Mouse (Mus musculus): Measurements from ENCODE around the gene Olfr1364. TPM values are rescaled to one million over a fixed set of nuclear protein-coding genes. Genes with fewer than 3 reads are reported as not detected.

The Olfr1364 gene
- polyA plus RNA-seq (2016; fragmentation: Nextera tagmentation; extraction: Ambion mirVana) = not detected in 2 replicates

- DNase-seq (ENCODE audit: low spot score) = no peak
- no peaks in the 10 kb centered on the region for H3K4me1 ChIP-seq
- no peaks in the 10 kb centered on the region for H3K9me3 ChIP-seq
- 89% methylated on average over 2 of the region's 2 CpGs for WGBS
- no peak within 1 kb of the TSS for H3K4me3 ChIP-seq
- H3K27ac ChIP-seq (replicated peaks) = no peak within 1 kb of the TSS
- no peaks in the 10 kb centered on the region for H3K27me3 ChIP-seq (replicated peaks; ENCODE audit: low read depth, poor library complexity, severe bottlenecking)
- H3K36me3 ChIP-seq (replicated peaks) = no peaks in the 10 kb centered on the region
Measured at GRCm38 (mm10) chr13:21581659-21582058, at the start of gene Olfr1364. Gene Olfr1364, minus strand, starts transcription at chr13:21581759.

- no peaks in the 10 kb centered on the region for H3K9me3 ChIP-seq
- DNase-seq (ENCODE audit: low spot score) = no peak
Measured at GRCm38 (mm10) chr13:21613922-21614321, 32.4 kb upstream of the Olfr1364 start, which contains the start of gene Olfr1362. Gene Olfr1362, minus strand, starts transcription at chr13:21614022.

GRCm38 (mm10) chr13:21591618-21592017 lies 10.1 kb upstream of the Olfr1364 start:
- Histone ChIP-seq H3K4me3 (no peak overlapping the region), H3K9me3 (peaks cover 7% of the 10 kb centered on the region; the same call in 1 of the 2 replicates), H3K27ac (replicated peaks) (no peak overlapping the region), H3K27me3 (replicated peaks; ENCODE audit: low read depth, poor library complexity, severe bottlenecking) (no peaks in the 10 kb centered on the region), H3K4me1 (no peaks in the 10 kb centered on the region), H3K36me3 (replicated peaks) (no peaks in the 10 kb centered on the region)
- WGBS = 70% methylated on average over 2 of the region's 2 CpGs
- DNase-seq (ENCODE audit: low spot score) = no peak

More at GRCm38 (mm10) chr13:21613922-21614321, 32.4 kb upstream of the Olfr1364 start, which contains the start of gene Olfr1362:
- Histone ChIP-seq H3K27ac (replicated peaks) (no peak within 1 kb of the TSS), H3K36me3 (replicated peaks) (no peaks in the 10 kb centered on the region), H3K4me1 (no peaks in the 10 kb centered on the region), H3K27me3 (replicated peaks; ENCODE audit: low read depth, poor library complexity, severe bottlenecking) (no peaks in the 10 kb centered on the region), H3K4me3 (no peak within 1 kb of the TSS)

- Histone ChIP-seq H3K27me3 (replicated peaks; ENCODE audit: low read depth, poor library complexity, severe bottlenecking) (no peaks in the 10 kb centered on the region), H3K9me3 (no peaks in the 10 kb centered on the region), H3K36me3 (replicated peaks) (no peaks in the 10 kb centered on the region), H3K27ac (replicated peaks) (no peak within 1 kb of the TSS), H3K4me3 (no peak within 1 kb of the TSS), H3K4me1 (no peaks in the 10 kb centered on the region)
- 49% methylated on average over 1 of the region's 1 CpGs for WGBS
- DNase-seq (ENCODE audit: low spot score) = no peak
Measured at GRCm38 (mm10) chr13:21559793-21560192, 21.8 kb downstream of the Olfr1364 start, which contains the start of gene Olfr1535. Gene Olfr1535, minus strand, starts transcription at chr13:21559893.

GRCm38 (mm10) chr13:21550416-21551110 lies 31.0 kb downstream of the Olfr1364 start:
- Histone ChIP-seq H3K9me3 (no peaks in the 10 kb centered on the region), H3K36me3 (replicated peaks) (no peaks in the 10 kb centered on the region), H3K4me1 (no peaks in the 10 kb centered on the region), H3K27ac (replicated peaks) (no peak overlapping the region), H3K27me3 (replicated peaks; ENCODE audit: low read depth, poor library complexity, severe bottlenecking) (no peaks in the 10 kb centered on the region), H3K4me3 (no peak overlapping the region)
- no peak for DNase-seq (ENCODE audit: low spot score)
- 71% methylated on average over 3 of the region's 3 CpGs for WGBS

- Histone ChIP-seq H3K9me3 (no peaks in the 10 kb centered on the region), H3K27ac (replicated peaks) (no peak overlapping the region), H3K4me1 (no peaks in the 10 kb centered on the region), H3K27me3 (replicated peaks; ENCODE audit: low read depth, poor library complexity, severe bottlenecking) (no peaks in the 10 kb centered on the region), H3K4me3 (no peak overlapping the region), H3K36me3 (replicated peaks) (no peaks in the 10 kb centered on the region)
- DNase-seq (ENCODE audit: low spot score) = no peak
- WGBS = 93% methylated on average over 3 of the region's 3 CpGs
Measured at GRCm38 (mm10) chr13:21549487-21549886, 32.1 kb downstream of the Olfr1364 start.

- no peak for DNase-seq (ENCODE audit: low spot score)
- no peaks in the 10 kb centered on the region for H3K9me3 ChIP-seq
- no peaks in the 10 kb centered on the region for H3K4me1 ChIP-seq
- H3K27ac ChIP-seq (replicated peaks) = no peak within 1 kb of the TSS
- H3K36me3 ChIP-seq (replicated peaks) = no peaks in the 10 kb centered on the region
- H3K4me3 ChIP-seq = no peak within 1 kb of the TSS
- WGBS = 80% methylated on average over 1 of the region's 1 CpGs
- H3K27me3 ChIP-seq (replicated peaks; ENCODE audit: low read depth, poor library complexity, severe bottlenecking) = no peaks in the 10 kb centered on the region
Measured at GRCm38 (mm10) chr13:21542708-21543107, 38.9 kb downstream of the Olfr1364 start, which contains the start of gene Olfr1366. Gene Olfr1366, minus strand, starts transcription at chr13:21542808.

- H3K36me3 ChIP-seq (replicated peaks) = peaks cover 12% of the 10 kb centered on the region
- peaks cover 10% of the 10 kb centered on the region; the same call in 1 of the 2 replicates for H3K4me1 ChIP-seq
- H3K9me3 ChIP-seq = no peaks in the 10 kb centered on the region
- WGBS = under 1% methylated on average over 39 of the region's 39 CpGs
- peak within 1 kb of the TSS; percentile 90 for H3K4me3 ChIP-seq
- peak; percentile 91 for DNase-seq (ENCODE audit: low spot score)
- H3K27ac ChIP-seq (replicated peaks) = peak within 1 kb of the TSS; percentile 100
- no peaks in the 10 kb centered on the region for H3K27me3 ChIP-seq (replicated peaks; ENCODE audit: low read depth, poor library complexity, severe bottlenecking)
Measured at GRCm38 (mm10) chr13:21530781-21531201, 50.8 kb downstream of the Olfr1364 start, which contains the start of gene Zkscan8. Gene Zkscan8, minus strand, starts transcription at chr13:21531120.

- peaks cover 10% of the 10 kb centered on the region; the same call in 1 of the 2 replicates for H3K4me1 ChIP-seq
- no peaks in the 10 kb centered on the region for H3K9me3 ChIP-seq
- peak overlapping the region; percentile 90 for H3K4me3 ChIP-seq
- no peaks in the 10 kb centered on the region for H3K27me3 ChIP-seq (replicated peaks; ENCODE audit: low read depth, poor library complexity, severe bottlenecking)
- H3K36me3 ChIP-seq (replicated peaks) = peaks cover 19% of the 10 kb centered on the region
- DNase-seq (ENCODE audit: low spot score) = no peak
- WGBS = 53% methylated on average over 7 of the region's 7 CpGs
- H3K27ac ChIP-seq (replicated peaks) = peak overlapping the region; percentile 100
Measured at GRCm38 (mm10) chr13:21530136-21530535, 51.4 kb downstream of the Olfr1364 start.

Other genes with a start within 250 kb of the Olfr1364 start
- gene Olfr1367, start 234.8 kb downstream of the Olfr1364 start, polyA plus RNA-seq (2016; fragmentation: Nextera tagmentation; extraction: Ambion mirVana) = not detected in 2 replicates
- gene Zscan12, start 218.9 kb downstream of the Olfr1364 start, polyA plus RNA-seq (2016; fragmentation: Nextera tagmentation; extraction: Ambion mirVana) = 19.3 and 20.4 TPM in 2 replicates
- 91.5 and 91.9 TPM in 2 replicates for gene Zkscan3, start 179.0 kb downstream of the Olfr1364 start, polyA plus RNA-seq (2016; fragmentation: Nextera tagmentation; extraction: Ambion mirVana)
- 4.2 and 4.9 TPM in 2 replicates for gene Pgbd1, start 140.7 kb downstream of the Olfr1364 start, polyA plus RNA-seq (2016; fragmentation: Nextera tagmentation; extraction: Ambion mirVana)
- 29.4 and 29.9 TPM in 2 replicates for gene Zscan26, start 128.0 kb downstream of the Olfr1364 start, polyA plus RNA-seq (2016; fragmentation: Nextera tagmentation; extraction: Ambion mirVana)
- gene Nkapl, start 113.2 kb downstream of the Olfr1364 start, polyA plus RNA-seq (2016; fragmentation: Nextera tagmentation; extraction: Ambion mirVana) = 1.3 and 2.0 TPM in 2 replicates
- 3.0 and 3.5 TPM in 2 replicates for gene Zkscan4, start 102.9 kb downstream of the Olfr1364 start, polyA plus RNA-seq (2016; fragmentation: Nextera tagmentation; extraction: Ambion mirVana)
- gene Gm10065, start 102.3 kb downstream of the Olfr1364 start, polyA plus RNA-seq (2016; fragmentation: Nextera tagmentation; extraction: Ambion mirVana) = not detected in 2 replicates
- 0.63 TPM in 1 of 2 replicates, not detected in the other for gene AK157302, start 86.5 kb downstream of the Olfr1364 start, polyA plus RNA-seq (2016; fragmentation: Nextera tagmentation; extraction: Ambion mirVana)
- gene Gm11273, start 80.3 kb downstream of the Olfr1364 start, polyA plus RNA-seq (2016; fragmentation: Nextera tagmentation; extraction: Ambion mirVana) = 4.3 and 5.3 TPM in 2 replicates
- gene Zkscan8, start 50.6 kb downstream of the Olfr1364 start, polyA plus RNA-seq (2016; fragmentation: Nextera tagmentation; extraction: Ambion mirVana) = 7.6 and 7.8 TPM in 2 replicates
- 0.11 and 0.21 TPM in 2 replicates for gene Olfr1366, start 39.0 kb downstream of the Olfr1364 start, polyA plus RNA-seq (2016; fragmentation: Nextera tagmentation; extraction: Ambion mirVana)
- not detected in 2 replicates for gene Olfr1535, start 21.9 kb downstream of the Olfr1364 start, polyA plus RNA-seq (2016; fragmentation: Nextera tagmentation; extraction: Ambion mirVana)
- not detected in 2 replicates for gene Olfr1362, start 32.3 kb upstream of the Olfr1364 start, polyA plus RNA-seq (2016; fragmentation: Nextera tagmentation; extraction: Ambion mirVana)
- gene Olfr11, start 60.8 kb upstream of the Olfr1364 start, polyA plus RNA-seq (2016; fragmentation: Nextera tagmentation; extraction: Ambion mirVana) = not detected in 2 replicates
- gene Olfr1361, start 81.6 kb upstream of the Olfr1364 start, polyA plus RNA-seq (2016; fragmentation: Nextera tagmentation; extraction: Ambion mirVana) = not detected in 2 replicates
- not detected in 2 replicates for gene Olfr1360, start 95.6 kb upstream of the Olfr1364 start, polyA plus RNA-seq (2016; fragmentation: Nextera tagmentation; extraction: Ambion mirVana)
- not detected in 2 replicates for gene Olfr1359, start 116.4 kb upstream of the Olfr1364 start, polyA plus RNA-seq (2016; fragmentation: Nextera tagmentation; extraction: Ambion mirVana)
- gene Hist1h2bl, start 134.4 kb upstream of the Olfr1364 start, polyA plus RNA-seq (2016; fragmentation: Nextera tagmentation; extraction: Ambion mirVana) = 1.6 and 3.1 TPM in 2 replicates
- gene Hist1h2ai, start 134.7 kb upstream of the Olfr1364 start, polyA plus RNA-seq (2016; fragmentation: Nextera tagmentation; extraction: Ambion mirVana) = 30.5 and 32.2 TPM in 2 replicates
- gene Hist1h3h, start 135.9 kb upstream of the Olfr1364 start, polyA plus RNA-seq (2016; fragmentation: Nextera tagmentation; extraction: Ambion mirVana) = 10.7 and 12.8 TPM in 2 replicates
- gene Hist1h2bm, start 140.3 kb upstream of the Olfr1364 start, polyA plus RNA-seq (2016; fragmentation: Nextera tagmentation; extraction: Ambion mirVana) = 5.7 and 6.0 TPM in 2 replicates
- gene Hist1h4j, start 153.3 kb upstream of the Olfr1364 start, polyA plus RNA-seq (2016; fragmentation: Nextera tagmentation; extraction: Ambion mirVana) = 0.93 and 1.3 TPM in 2 replicates
- 3.9 and 7.1 TPM in 2 replicates for gene Hist1h4k, start 168.7 kb upstream of the Olfr1364 start, polyA plus RNA-seq (2016; fragmentation: Nextera tagmentation; extraction: Ambion mirVana)
- 18.6 and 21.7 TPM in 2 replicates for gene Hist1h2ak, start 172.1 kb upstream of the Olfr1364 start, polyA plus RNA-seq (2016; fragmentation: Nextera tagmentation; extraction: Ambion mirVana)
- 3.6 and 4.0 TPM in 2 replicates for gene Hist1h2bn, start 172.4 kb upstream of the Olfr1364 start, polyA plus RNA-seq (2016; fragmentation: Nextera tagmentation; extraction: Ambion mirVana)
- 34.8 and 36.2 TPM in 2 replicates for gene Hist1h1b, start 198.9 kb upstream of the Olfr1364 start, polyA plus RNA-seq (2016; fragmentation: Nextera tagmentation; extraction: Ambion mirVana)
- gene Hist1h3i, start 201.6 kb upstream of the Olfr1364 start, polyA plus RNA-seq (2016; fragmentation: Nextera tagmentation; extraction: Ambion mirVana) = 102 and 103 TPM in 2 replicates
- 10.9 and 18.0 TPM in 2 replicates for gene Hist1h2an, start 205.5 kb upstream of the Olfr1364 start, polyA plus RNA-seq (2016; fragmentation: Nextera tagmentation; extraction: Ambion mirVana)
- 3.1 and 3.2 TPM in 2 replicates for gene Hist1h2bp, start 205.7 kb upstream of the Olfr1364 start, polyA plus RNA-seq (2016; fragmentation: Nextera tagmentation; extraction: Ambion mirVana)
- gene Hist1h2bq, start 228.4 kb upstream of the Olfr1364 start, polyA plus RNA-seq (2016; fragmentation: Nextera tagmentation; extraction: Ambion mirVana) = 21.7 and 23.9 TPM in 2 replicates
- gene Hist1h2ao, start 228.7 kb upstream of the Olfr1364 start, polyA plus RNA-seq (2016; fragmentation: Nextera tagmentation; extraction: Ambion mirVana) = not detected in 2 replicates
- gene Hist1h4m, start 230.0 kb upstream of the Olfr1364 start, polyA plus RNA-seq (2016; fragmentation: Nextera tagmentation; extraction: Ambion mirVana) = not detected in 2 replicates

Measured in embryonic facial prominence, embryonic 10.5 days (tissue).